Mouse (Mus musculus): ENCODE measurements around the gene Actr3. TPM values are rescaled to one million over a fixed set of nuclear protein-coding genes. Genes with fewer than 3 reads are reported as not detected.

The Actr3 gene
- polyA plus RNA-seq, 1 experiment from 2014 or later: 250 TPM

Other genes starting within 250 kb of the Actr3 start
- 30.1 and 33.6 TPM in 2 replicates for gene Slc35f5, start 124.9 kb upstream of the Actr3 start, polyA plus RNA-seq (2015; fragmentation: Nextera tagmentation; extraction: Ambion mirVana)
- gene Gpr39, start 241.3 kb upstream of the Actr3 start, polyA plus RNA-seq (2015; fragmentation: Nextera tagmentation; extraction: Ambion mirVana): not detected in 2 replicates

Measured in forebrain, embryonic 15.5 days (tissue).